Mouse (Mus musculus) intestine, postnatal 0 days (tissue): ENCODE results near the gene Ggt1. TPM values are rescaled to one million over a fixed set of nuclear protein-coding genes. Genes with fewer than 3 reads are reported as not detected.
"Not testable (repeated sequence)": the region's sequence is repeated elsewhere in the genome, so short reads cannot be mapped to it uniquely, and the experiment has no call there.

Source experiments
- ATAC-seq: fragments of 200-750 bp; cut with Nextera tagmentation; 2 replicates; pipeline ENCODE4 v1.8.0; 2017; ENCODE audit warnings: mild to moderate bottlenecking, moderate TSS enrichment, moderate library complexity
- H3K27ac ChIP-seq: fragments of 300-500 bp; sonication (generic); 2 replicates; pipeline ENCODE4 v1.5.1; 2014; ENCODE audit warnings: mild to moderate bottlenecking, low read depth, low read length, moderate library complexity
- H3K27me3 ChIP-seq: fragments of 300-500 bp; sonication (generic); replicated peaks from 2 replicates; pipeline ENCODE4 v1.6.1; 2014; ENCODE audit warnings: low read length, mixed read lengths; ENCODE audit not compliant: control insufficient read depth, insufficient read depth
- H3K36me3 ChIP-seq: fragments of 300-500 bp; sonication (generic); 2 replicates; pipeline ENCODE4 v1.6.1; 2014; ENCODE audit warnings: mild to moderate bottlenecking, moderate library complexity; ENCODE audit not compliant: control insufficient read depth, insufficient read depth
- H3K4me1 ChIP-seq: fragments of 300-500 bp; sonication (generic); replicated peaks from 2 replicates; pipeline ENCODE4 v1.6.1; 2014; ENCODE audit warnings: antibody characterized with exemption, low read length, mixed read lengths; ENCODE audit not compliant: control insufficient read depth, insufficient read depth
- H3K4me2 ChIP-seq: fragments of 300-500 bp; sonication (generic); replicated peaks from 2 replicates; pipeline ENCODE4 v1.6.1; 2014; ENCODE audit warnings: low read depth, mild to moderate bottlenecking, moderate library complexity
- H3K4me3 ChIP-seq: fragments of 300-500 bp; sonication (generic); 2 replicates; pipeline ENCODE4 v1.5.1; 2014; ENCODE audit warnings: low read depth, low read length
- H3K9ac ChIP-seq: fragments of 300-500 bp; sonication (generic); 2 replicates; pipeline ENCODE4 v1.6.1; 2014; ENCODE audit warnings: mild to moderate bottlenecking, low read depth, low read length
- H3K9me3 ChIP-seq: fragments of 300-500 bp; sonication (generic); 2 replicates; pipeline ENCODE4 v1.6.1; 2016; ENCODE audit warnings: mixed run types; ENCODE audit not compliant: control insufficient read depth
- CTCF ChIP-seq: sonication (generic); IDR thresholded peaks from 2 replicates; pipeline ENCODE4 v1.5.1; 2016; ENCODE audit warnings: low read depth, mild to moderate bottlenecking, control low read depth, antibody characterized with exemption, moderate library complexity
- WGBS: fragments of 180-500 bp; shearing (Covaris S2); extraction: QIAGEN DNeasy Blood & Tissue Kit; methylation state at CpG from one replicate; pipeline ENCODE4 v1.1.7; 2014; 5-methylcytosine and 5-hydroxymethylcytosine counted together
- polyA plus RNA-seq: library from polyadenylated mRNA; unstranded; fragments of >200 nt; fragmentation: Nextera tagmentation; extraction: Ambion mirVana; gene quantifications from 2 replicates; pipeline ENCODE4 v1.2.1, GENCODE M21; 2015

The Ggt1 gene
- polyA plus RNA-seq, 1 experiment from 2014 or later = 132 TPM

- Histone ChIP-seq H3K9me3 (no peaks in the 10 kb centered on the region), H3K4me1 (0 out of 2 replicates have a peak, but pooled peaks cover 6% of the 10 kb centered on the region), H3K27me3 (no peaks in the 10 kb centered on the region), H3K4me3 (no peak overlapping the region), H3K9ac (no peak overlapping the region), H3K27ac (no peak overlapping the region; the same call in 1 of the 2 replicates), H3K36me3 (peaks cover 40% of the 10 kb centered on the region), H3K4me2 (no peak overlapping the region)
- ATAC-seq = no peak
- TF ChIP-seq CTCF = no peak
- WGBS = 81% methylated on average over 4 of the region's 4 CpGs
Measured at GRCm38 (mm10) chr10:75521643-75522042, 39.8 kb upstream of the Ggt1 start.

DNA sequence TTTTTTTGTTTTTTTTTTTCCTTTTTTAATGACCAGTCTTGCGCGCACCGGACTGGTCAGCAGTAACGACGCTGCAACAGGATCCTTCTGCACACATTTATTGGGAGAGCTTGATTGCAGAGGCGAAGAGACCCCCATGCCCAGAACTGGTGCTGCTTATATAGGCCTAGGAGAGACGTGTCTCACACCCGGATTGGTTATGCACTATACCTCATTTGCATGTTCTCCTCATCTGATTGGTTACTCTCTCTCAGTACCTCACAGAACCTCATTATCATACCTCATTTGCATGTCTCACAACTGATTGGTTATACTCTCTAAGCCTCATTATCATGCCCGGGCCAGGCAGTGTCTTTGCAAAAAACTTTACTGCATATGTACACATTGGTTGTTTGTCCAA lies 36.0 kb upstream of the Ggt1 start:
- not testable (repeated sequence) for H3K4me2 ChIP-seq, H3K9me3 ChIP-seq, ATAC-seq, H3K4me3 ChIP-seq, H3K27ac ChIP-seq, H3K27me3 ChIP-seq, H3K4me1 ChIP-seq, H3K9ac ChIP-seq
- 96% methylated on average over 9 of the region's 9 CpGs for WGBS
- peaks cover 35% of the 10 kb centered on the region for H3K36me3 ChIP-seq

- H3K27ac ChIP-seq = no peak overlapping the region
- 86% methylated on average over 2 of the region's 2 CpGs for WGBS
- ATAC-seq = no peak
- H3K9me3 ChIP-seq = no peaks in the 10 kb centered on the region
- no peak overlapping the region for H3K9ac ChIP-seq
- no peaks in the 10 kb centered on the region for H3K27me3 ChIP-seq
- no peak for TF ChIP-seq CTCF
- peaks cover 49% of the 10 kb centered on the region for H3K36me3 ChIP-seq
- H3K4me3 ChIP-seq = no peak overlapping the region
- no peaks in the 10 kb centered on the region for H3K4me1 ChIP-seq
- H3K4me2 ChIP-seq = no peak overlapping the region
Measured at GRCm38 (mm10) chr10:75530322-75530721, 31.1 kb upstream of the Ggt1 start.

DNA sequence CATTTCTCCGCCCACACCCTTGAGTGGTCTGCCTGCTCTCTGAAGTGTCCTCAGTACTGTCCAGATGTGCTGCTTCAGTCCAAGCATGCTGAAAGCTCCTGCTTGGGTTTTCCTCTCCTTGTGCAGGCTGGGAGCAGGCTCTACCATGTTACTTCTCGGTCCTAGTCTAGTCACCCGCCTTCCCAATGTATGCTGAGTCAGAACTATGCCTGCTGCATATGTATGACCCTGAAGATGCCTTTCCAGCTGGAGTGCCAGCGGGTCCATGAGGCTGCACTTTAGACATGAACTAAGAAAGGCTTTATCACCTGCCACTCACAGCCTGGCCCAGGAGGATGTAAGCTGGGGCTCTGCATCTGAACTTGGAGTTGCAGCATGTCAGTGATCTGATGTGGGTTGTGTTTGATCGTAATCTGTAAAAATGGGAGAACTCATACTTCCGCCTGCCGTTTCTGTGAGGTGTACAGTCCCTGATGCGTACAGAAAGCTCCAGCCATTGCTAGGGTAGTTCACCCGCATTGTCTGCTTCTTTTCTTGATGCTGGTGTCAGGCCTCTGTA lies 29.8 kb upstream of the Ggt1 start:
- H3K27me3 ChIP-seq = no peaks in the 10 kb centered on the region
- H3K36me3 ChIP-seq = peaks cover 56% of the 10 kb centered on the region
- WGBS = 90% methylated on average over 9 of the region's 9 CpGs
- H3K4me3 ChIP-seq = no peak overlapping the region
- no peak overlapping the region for H3K9ac ChIP-seq
- no peaks in the 10 kb centered on the region for H3K4me1 ChIP-seq
- no peak for ATAC-seq
- no peak overlapping the region for H3K4me2 ChIP-seq
- no peak for TF ChIP-seq CTCF
- H3K27ac ChIP-seq = no peak overlapping the region
- no peaks in the 10 kb centered on the region for H3K9me3 ChIP-seq

DNA sequence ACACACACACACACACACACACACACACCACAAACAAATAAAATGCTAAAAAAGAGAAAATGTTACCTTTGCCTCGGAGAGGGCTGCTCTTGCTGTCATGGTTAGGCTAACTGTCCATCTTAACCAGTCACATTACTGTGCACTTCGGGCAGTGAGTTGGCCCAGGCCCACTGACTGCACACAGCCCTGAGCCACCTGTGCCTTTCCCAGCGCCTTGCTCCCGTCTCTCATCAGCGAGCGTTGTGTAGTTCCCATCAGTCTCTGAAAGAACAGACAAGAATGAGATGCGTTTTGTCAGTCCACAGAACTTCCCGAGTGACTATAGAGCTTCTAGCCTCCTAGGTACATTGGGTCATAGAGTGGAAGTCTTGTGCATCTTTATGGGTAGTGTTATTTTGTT lies 27.2 kb upstream of the Ggt1 start:
- Histone ChIP-seq H3K36me3 (peaks cover 56% of the 10 kb centered on the region), H3K4me1 (no peaks in the 10 kb centered on the region), H3K27me3 (no peaks in the 10 kb centered on the region), H3K4me3 (no peak overlapping the region), H3K9me3 (no peaks in the 10 kb centered on the region), H3K27ac (no peak overlapping the region), H3K9ac (no peak overlapping the region), H3K4me2 (no peak overlapping the region)
- 91% methylated on average over 8 of the region's 8 CpGs for WGBS
- no peak for ATAC-seq
- TF ChIP-seq CTCF = no peak

- Histone ChIP-seq H3K4me3 (no peak overlapping the region), H3K27ac (no peak overlapping the region), H3K4me2 (no peak overlapping the region), H3K36me3 (peaks cover 53% of the 10 kb centered on the region), H3K9me3 (no peaks in the 10 kb centered on the region), H3K4me1 (no peaks in the 10 kb centered on the region), H3K27me3 (no peaks in the 10 kb centered on the region), H3K9ac (no peak overlapping the region)
- WGBS = 89% methylated on average over 8 of the region's 8 CpGs
- no peak for TF ChIP-seq CTCF
- no peak for ATAC-seq
Measured at GRCm38 (mm10) chr10:75534934-75535333, 26.5 kb upstream of the Ggt1 start.

GRCm38 (mm10) chr10:75535423-75535822 lies 26.0 kb upstream of the Ggt1 start:
- 81% methylated on average over 2 of the region's 2 CpGs for WGBS
- H3K27me3 ChIP-seq = no peaks in the 10 kb centered on the region
- no peaks in the 10 kb centered on the region for H3K4me1 ChIP-seq
- H3K4me3 ChIP-seq = no peak overlapping the region
- H3K27ac ChIP-seq = no peak overlapping the region
- ATAC-seq = no peak
- H3K9ac ChIP-seq = no peak overlapping the region
- H3K9me3 ChIP-seq = no peaks in the 10 kb centered on the region
- peaks cover 50% of the 10 kb centered on the region for H3K36me3 ChIP-seq
- H3K4me2 ChIP-seq = no peak overlapping the region
- TF ChIP-seq CTCF = no peak
